Mouse (Mus musculus): ENCODE data around the gene Mpig6b. TPM values are rescaled to one million over a fixed set of nuclear protein-coding genes. Genes with fewer than 3 reads are reported as not detected.
"Not testable (repeated sequence)": the region's sequence is repeated elsewhere in the genome, so short reads cannot be mapped to it uniquely, and the experiment has no call there.

Gene Mpig6b
- polyA plus RNA-seq, 1 experiment = 53.5 TPM

GRCm38 (mm10) chr17:35044904-35045806, 20.8 kb downstream of the Mpig6b start:
- TF ChIP-seq GATA1 (IDR thresholded peaks at IDR 0.05; ENCODE audit: borderline replicate concordance, low read length) (no peak), FLI1 (IDR thresholded peaks at IDR 0.05; ENCODE audit: low read length) (no peak)
- Histone ChIP-seq H3K27me3 (replicated peaks) (no peaks in the 10 kb centered on the region), H3K4me3 (replicated peaks) (peak overlapping the region; percentile 93), H3K36me3 (replicated peaks; ENCODE audit: low read length) (peaks cover 10% of the 10 kb centered on the region), H3K9me3 (no peaks in the 10 kb centered on the region), H3K4me1 (peaks cover 77% of the 10 kb centered on the region)

GRCm38 (mm10) chr17:35043794-35044193, 22.2 kb downstream of the Mpig6b start:
- Histone ChIP-seq H3K4me3 (replicated peaks) (no peak overlapping the region), H3K36me3 (replicated peaks; ENCODE audit: low read length) (peaks cover 12% of the 10 kb centered on the region), H3K4me1 (peaks cover 83% of the 10 kb centered on the region), H3K9me3 (no peaks in the 10 kb centered on the region), H3K27me3 (replicated peaks) (no peaks in the 10 kb centered on the region)
- TF ChIP-seq FLI1 (IDR thresholded peaks at IDR 0.05; ENCODE audit: low read length) (no peak), GATA1 (IDR thresholded peaks at IDR 0.05; ENCODE audit: borderline replicate concordance, low read length) (no peak)

- peaks cover 5% of the 10 kb centered on the region; the same call in 1 of the 2 replicates for H3K9me3 ChIP-seq
- no peaks in the 10 kb centered on the region for H3K27me3 ChIP-seq (replicated peaks)
- H3K4me3 ChIP-seq (replicated peaks) = no peak overlapping the region
- peaks cover 26% of the 10 kb centered on the region for H3K36me3 ChIP-seq (replicated peaks; ENCODE audit: low read length)
- peaks cover 54% of the 10 kb centered on the region for H3K4me1 ChIP-seq
- TF ChIP-seq GATA1 (IDR thresholded peaks at IDR 0.05; ENCODE audit: borderline replicate concordance, low read length) (no peak), FLI1 (IDR thresholded peaks at IDR 0.05; ENCODE audit: low read length) (no peak)
Observed at GRCm38 (mm10) chr17:35039121-35039873, 26.7 kb downstream of the Mpig6b start.

GRCm38 (mm10) chr17:35034896-35035295, 31.1 kb downstream of the Mpig6b start:
- TF ChIP-seq GATA1 (IDR thresholded peaks at IDR 0.05; ENCODE audit: borderline replicate concordance, low read length) (no peak), FLI1 (IDR thresholded peaks at IDR 0.05; ENCODE audit: low read length) (no peak)

GRCm38 (mm10) chr17:35033703-35034102, 32.3 kb downstream of the Mpig6b start:
- H3K27me3 ChIP-seq (replicated peaks); H3K9me3 ChIP-seq; H3K4me3 ChIP-seq (replicated peaks): not testable (repeated sequence)
- Histone ChIP-seq H3K36me3 (replicated peaks; ENCODE audit: low read length) (peaks cover 43% of the 10 kb centered on the region), H3K4me1 (peaks cover 62% of the 10 kb centered on the region)

More at GRCm38 (mm10) chr17:35034896-35035295, 31.1 kb downstream of the Mpig6b start:
- Histone ChIP-seq H3K4me3 (replicated peaks) (no peak overlapping the region), H3K36me3 (replicated peaks; ENCODE audit: low read length) (peaks cover 34% of the 10 kb centered on the region), H3K9me3 (peaks cover 5% of the 10 kb centered on the region; the same call in 1 of the 2 replicates), H3K27me3 (replicated peaks) (no peaks in the 10 kb centered on the region), H3K4me1 (peaks cover 61% of the 10 kb centered on the region)

- TF ChIP-seq FLI1 (IDR thresholded peaks at IDR 0.05; ENCODE audit: low read length) (no peak), GATA1 (IDR thresholded peaks at IDR 0.05; ENCODE audit: borderline replicate concordance, low read length) (no peak)
- H3K4me3 ChIP-seq (replicated peaks) = no peak overlapping the region
- H3K4me1 ChIP-seq = peaks cover 74% of the 10 kb centered on the region
- H3K9me3 ChIP-seq = no peaks in the 10 kb centered on the region
- no peaks in the 10 kb centered on the region for H3K27me3 ChIP-seq (replicated peaks)
- peaks cover 49% of the 10 kb centered on the region for H3K36me3 ChIP-seq (replicated peaks; ENCODE audit: low read length)
Observed at GRCm38 (mm10) chr17:35032323-35032870, 33.6 kb downstream of the Mpig6b start.

- H3K36me3 ChIP-seq (replicated peaks; ENCODE audit: low read length) = peaks cover 49% of the 10 kb centered on the region
- no peak overlapping the region for H3K4me3 ChIP-seq (replicated peaks)
- H3K4me1 ChIP-seq = peaks cover 78% of the 10 kb centered on the region
- TF ChIP-seq FLI1 (IDR thresholded peaks at IDR 0.05; ENCODE audit: low read length) = no peak
- no peak for TF ChIP-seq GATA1 (IDR thresholded peaks at IDR 0.05; ENCODE audit: borderline replicate concordance, low read length)
- H3K9me3 ChIP-seq = no peaks in the 10 kb centered on the region
- H3K27me3 ChIP-seq (replicated peaks) = no peaks in the 10 kb centered on the region
Observed at GRCm38 (mm10) chr17:35031880-35032279, 34.1 kb downstream of the Mpig6b start.

- no peaks in the 10 kb centered on the region for H3K9me3 ChIP-seq
- TF ChIP-seq FLI1 (IDR thresholded peaks at IDR 0.05; ENCODE audit: low read length) = no peak
- TF ChIP-seq GATA1 (IDR thresholded peaks at IDR 0.05; ENCODE audit: borderline replicate concordance, low read length) = no peak
- H3K27me3 ChIP-seq (replicated peaks) = no peaks in the 10 kb centered on the region
- peaks cover 83% of the 10 kb centered on the region for H3K4me1 ChIP-seq
- no peak overlapping the region for H3K4me3 ChIP-seq (replicated peaks)
- H3K36me3 ChIP-seq (replicated peaks; ENCODE audit: low read length) = peaks cover 49% of the 10 kb centered on the region
Observed at GRCm38 (mm10) chr17:35031272-35031671, 34.7 kb downstream of the Mpig6b start.

GRCm38 (mm10) chr17:35029691-35030532, 36.1 kb downstream of the Mpig6b start:
- no peak for TF ChIP-seq GATA1 (IDR thresholded peaks at IDR 0.05; ENCODE audit: borderline replicate concordance, low read length)
- 0 out of 2 replicates have a peak, but pooled peaks have one; percentile 15 for TF ChIP-seq FLI1 (IDR thresholded peaks at IDR 0.05; ENCODE audit: low read length)
- H3K27me3 ChIP-seq (replicated peaks) = no peaks in the 10 kb centered on the region
- peaks cover 90% of the 10 kb centered on the region for H3K4me1 ChIP-seq
- peaks cover 51% of the 10 kb centered on the region for H3K36me3 ChIP-seq (replicated peaks; ENCODE audit: low read length)
- no peaks in the 10 kb centered on the region for H3K9me3 ChIP-seq
- H3K4me3 ChIP-seq (replicated peaks) = peak overlapping the region; percentile 64

Data from megakaryocyte, embryonic 14.5 days (primary cell).